Mouse (Mus musculus): ENCODE data around the gene Tfcp2l1. TPM values are rescaled to one million over a fixed set of nuclear protein-coding genes. Genes with fewer than 3 reads are reported as not detected.

The Tfcp2l1 gene
- 0.26 and 0.62 TPM in 2 replicates for polyA plus RNA-seq (2014; fragmentation: Nextera tagmentation; extraction: Ambion mirVana)

- no peaks in the 10 kb centered on the region for H3K36me3 ChIP-seq (ENCODE audit: control insufficient read depth, insufficient read depth, low read length)
- H3K4me3 ChIP-seq (replicated peaks; ENCODE audit: low read depth, low read length): peak within 1 kb of the TSS; percentile 53
- ATAC-seq (ENCODE audit: low FRiP score, low TSS enrichment) (peak; percentile 83), DNase-seq (peak; percentile 75)
- peak within 1 kb of the TSS; percentile 98 for H3K4me2 ChIP-seq (ENCODE audit: low read length)
- H3K4me1 ChIP-seq (ENCODE audit: control insufficient read depth, insufficient read depth, low read length): peaks cover 11% of the 10 kb centered on the region
- under 1% methylated on average over 48 of the region's 48 CpGs for WGBS
- peak within 1 kb of the TSS; percentile 48 for H3K9ac ChIP-seq (replicated peaks; ENCODE audit: low read length)
- H3K27me3 ChIP-seq (ENCODE audit: control insufficient read depth, insufficient read depth, low read length): peaks cover 11% of the 10 kb centered on the region; the same call in 1 of the 2 replicates
- no peak within 1 kb of the TSS for H3K27ac ChIP-seq (replicated peaks; ENCODE audit: low read depth, low read length)
- H3K9me3 ChIP-seq (ENCODE audit: control insufficient read depth, low read length): no peaks in the 10 kb centered on the region
Observed at GRCm38 (mm10) chr1:118627781-118628464, at the start of gene Tfcp2l1. Gene Tfcp2l1 (plus strand): TSS chr1:118627945.

DNA sequence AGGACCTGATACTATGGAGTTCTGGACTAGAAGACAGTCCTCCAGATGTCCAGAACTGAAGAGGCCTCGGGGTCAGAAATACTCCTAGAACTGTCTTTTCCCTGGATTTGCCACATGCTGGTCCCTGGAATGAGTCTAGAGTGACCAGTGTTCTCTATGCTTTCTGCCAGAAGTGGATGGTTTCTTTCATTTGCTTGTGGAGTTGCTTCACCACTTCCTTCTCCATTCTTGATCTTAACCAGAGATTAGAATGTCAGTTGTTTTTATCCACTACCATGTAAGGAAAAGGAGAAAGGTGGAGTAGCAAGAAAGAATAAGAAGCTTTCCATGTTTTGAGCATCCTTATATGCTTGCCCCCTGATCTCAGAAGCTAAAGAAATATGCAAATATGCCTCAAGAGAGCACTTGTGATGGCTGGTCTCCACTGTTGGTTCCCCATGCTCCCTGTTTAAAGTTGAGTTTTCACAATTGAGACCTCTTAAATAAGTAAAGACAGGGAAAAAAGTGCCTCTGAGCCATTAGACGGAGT, 47.5 kb upstream of the Tfcp2l1 start:
- H3K27ac ChIP-seq (replicated peaks; ENCODE audit: low read depth, low read length): no peak overlapping the region
- no peak overlapping the region for H3K4me3 ChIP-seq (replicated peaks; ENCODE audit: low read depth, low read length)
- no peak overlapping the region for H3K4me2 ChIP-seq (ENCODE audit: low read length)
- WGBS: 98% methylated on average over 2 of the region's 2 CpGs
- ATAC-seq (ENCODE audit: low FRiP score, low TSS enrichment): no peak
- H3K9me3 ChIP-seq (ENCODE audit: control insufficient read depth, low read length): no peaks in the 10 kb centered on the region
- H3K27me3 ChIP-seq (ENCODE audit: control insufficient read depth, insufficient read depth, low read length): no peaks in the 10 kb centered on the region
- H3K4me1 ChIP-seq (ENCODE audit: control insufficient read depth, insufficient read depth, low read length): no peaks in the 10 kb centered on the region
- no peak for DNase-seq
- H3K9ac ChIP-seq (replicated peaks; ENCODE audit: low read length): no peak overlapping the region
- H3K36me3 ChIP-seq (ENCODE audit: control insufficient read depth, insufficient read depth, low read length): peaks cover 62% of the 10 kb centered on the region

GRCm38 (mm10) chr1:118581179-118581578, 46.6 kb upstream of the Tfcp2l1 start:
- H3K27me3 ChIP-seq (ENCODE audit: control insufficient read depth, insufficient read depth, low read length): no peaks in the 10 kb centered on the region
- H3K27ac ChIP-seq (replicated peaks; ENCODE audit: low read depth, low read length): no peak overlapping the region
- H3K36me3 ChIP-seq (ENCODE audit: control insufficient read depth, insufficient read depth, low read length): peaks cover 52% of the 10 kb centered on the region
- no peaks in the 10 kb centered on the region for H3K4me1 ChIP-seq (ENCODE audit: control insufficient read depth, insufficient read depth, low read length)
- no peak overlapping the region for H3K4me2 ChIP-seq (ENCODE audit: low read length)
- 90% methylated on average over 8 of the region's 8 CpGs for WGBS
- no peaks in the 10 kb centered on the region for H3K9me3 ChIP-seq (ENCODE audit: control insufficient read depth, low read length)
- ATAC-seq (ENCODE audit: low FRiP score, low TSS enrichment) (no peak), DNase-seq (no peak)
- H3K4me3 ChIP-seq (replicated peaks; ENCODE audit: low read depth, low read length): no peak overlapping the region
- no peak overlapping the region for H3K9ac ChIP-seq (replicated peaks; ENCODE audit: low read length)

DNA sequence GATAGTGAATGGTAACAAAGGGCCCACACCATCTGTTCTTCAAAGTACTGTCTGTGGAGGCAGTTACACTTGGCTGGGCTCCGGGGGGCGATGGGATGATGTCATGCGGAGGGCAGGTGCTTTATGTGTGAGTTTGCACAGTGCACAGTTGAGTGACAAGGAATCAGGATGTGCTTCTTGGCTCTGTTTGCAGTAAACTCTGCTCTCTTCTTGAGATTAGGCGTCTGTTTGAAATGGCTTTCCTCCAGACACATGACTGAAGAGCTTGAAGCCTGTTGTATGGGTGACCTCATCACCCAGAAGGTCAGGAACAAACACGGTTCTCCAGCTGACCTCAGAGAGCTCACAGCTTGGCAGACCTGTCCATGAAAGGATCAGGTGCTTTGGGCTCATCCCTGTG, 38.0 kb upstream of the Tfcp2l1 start:
- Histone ChIP-seq H3K4me3 (replicated peaks; ENCODE audit: low read depth, low read length) (no peak overlapping the region), H3K27ac (replicated peaks; ENCODE audit: low read depth, low read length) (no peak overlapping the region), H3K27me3 (ENCODE audit: control insufficient read depth, insufficient read depth, low read length) (no peaks in the 10 kb centered on the region), H3K9me3 (ENCODE audit: control insufficient read depth, low read length) (no peaks in the 10 kb centered on the region), H3K9ac (replicated peaks; ENCODE audit: low read length) (no peak overlapping the region), H3K36me3 (ENCODE audit: control insufficient read depth, insufficient read depth, low read length) (peaks cover 51% of the 10 kb centered on the region), H3K4me1 (ENCODE audit: control insufficient read depth, insufficient read depth, low read length) (no peaks in the 10 kb centered on the region), H3K4me2 (ENCODE audit: low read length) (no peak overlapping the region)
- ATAC-seq (ENCODE audit: low FRiP score, low TSS enrichment): no peak
- no peak for DNase-seq
- 50% methylated on average over 5 of the region's 5 CpGs for WGBS

GRCm38 (mm10) chr1:118592933-118593332, 34.8 kb upstream of the Tfcp2l1 start:
- 96% methylated on average over 4 of the region's 4 CpGs for WGBS
- Histone ChIP-seq H3K36me3 (ENCODE audit: control insufficient read depth, insufficient read depth, low read length) (peaks cover 81% of the 10 kb centered on the region), H3K27ac (replicated peaks; ENCODE audit: low read depth, low read length) (no peak overlapping the region), H3K27me3 (ENCODE audit: control insufficient read depth, insufficient read depth, low read length) (no peaks in the 10 kb centered on the region), H3K9ac (replicated peaks; ENCODE audit: low read length) (no peak overlapping the region), H3K4me2 (ENCODE audit: low read length) (no peak overlapping the region), H3K9me3 (ENCODE audit: control insufficient read depth, low read length) (no peaks in the 10 kb centered on the region), H3K4me3 (replicated peaks; ENCODE audit: low read depth, low read length) (no peak overlapping the region), H3K4me1 (ENCODE audit: control insufficient read depth, insufficient read depth, low read length) (no peaks in the 10 kb centered on the region)
- DNase-seq: no peak
- ATAC-seq (ENCODE audit: low FRiP score, low TSS enrichment): no peak

DNA sequence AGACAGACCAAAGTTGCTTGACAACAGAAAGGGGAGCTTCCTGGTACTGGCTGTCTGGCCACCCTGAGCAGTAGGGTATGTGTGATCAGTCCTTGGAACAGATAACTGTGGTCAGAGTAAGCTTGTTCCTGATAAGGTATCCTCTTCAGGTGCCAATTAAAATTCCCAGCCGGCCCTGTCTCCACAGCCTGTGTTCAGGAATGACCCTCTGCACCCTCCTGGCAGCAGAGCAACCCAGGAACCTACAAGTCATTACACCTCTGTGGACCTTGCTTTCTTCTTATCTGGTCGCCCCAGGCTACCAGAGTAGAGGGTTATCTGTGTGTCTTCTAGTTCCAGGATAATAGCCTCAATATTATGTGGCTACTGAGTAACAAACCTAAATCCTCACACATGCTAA, 32.4 kb upstream of the Tfcp2l1 start:
- 90% methylated on average over 2 of the region's 2 CpGs for WGBS
- Histone ChIP-seq H3K27ac (replicated peaks; ENCODE audit: low read depth, low read length) (no peak overlapping the region), H3K9ac (replicated peaks; ENCODE audit: low read length) (no peak overlapping the region), H3K36me3 (ENCODE audit: control insufficient read depth, insufficient read depth, low read length) (peaks cover 92% of the 10 kb centered on the region), H3K4me1 (ENCODE audit: control insufficient read depth, insufficient read depth, low read length) (no peaks in the 10 kb centered on the region), H3K9me3 (ENCODE audit: control insufficient read depth, low read length) (no peaks in the 10 kb centered on the region), H3K27me3 (ENCODE audit: control insufficient read depth, insufficient read depth, low read length) (no peaks in the 10 kb centered on the region), H3K4me3 (replicated peaks; ENCODE audit: low read depth, low read length) (no peak overlapping the region), H3K4me2 (ENCODE audit: low read length) (no peak overlapping the region)
- DNase-seq (no peak), ATAC-seq (ENCODE audit: low FRiP score, low TSS enrichment) (no peak)

- Histone ChIP-seq H3K4me2 (ENCODE audit: low read length) (no peak overlapping the region), H3K4me3 (replicated peaks; ENCODE audit: low read depth, low read length) (no peak overlapping the region), H3K9me3 (ENCODE audit: control insufficient read depth, low read length) (no peaks in the 10 kb centered on the region), H3K36me3 (ENCODE audit: control insufficient read depth, insufficient read depth, low read length) (peaks cover 95% of the 10 kb centered on the region), H3K27ac (replicated peaks; ENCODE audit: low read depth, low read length) (no peak overlapping the region), H3K9ac (replicated peaks; ENCODE audit: low read length) (no peak overlapping the region), H3K4me1 (ENCODE audit: control insufficient read depth, insufficient read depth, low read length) (no peaks in the 10 kb centered on the region), H3K27me3 (ENCODE audit: control insufficient read depth, insufficient read depth, low read length) (no peaks in the 10 kb centered on the region)
- DNase-seq: no peak
- no peak for ATAC-seq (ENCODE audit: low FRiP score, low TSS enrichment)
- 96% methylated on average over 2 of the region's 2 CpGs for WGBS
Observed at GRCm38 (mm10) chr1:118597475-118598213, 30.1 kb upstream of the Tfcp2l1 start.

- WGBS: 90% methylated on average over 3 of the region's 3 CpGs
- no peak overlapping the region for H3K27ac ChIP-seq (replicated peaks; ENCODE audit: low read depth, low read length)
- no peaks in the 10 kb centered on the region for H3K27me3 ChIP-seq (ENCODE audit: control insufficient read depth, insufficient read depth, low read length)
- H3K36me3 ChIP-seq (ENCODE audit: control insufficient read depth, insufficient read depth, low read length): peaks cover 96% of the 10 kb centered on the region
- no peak overlapping the region for H3K4me3 ChIP-seq (replicated peaks; ENCODE audit: low read depth, low read length)
- no peak for ATAC-seq (ENCODE audit: low FRiP score, low TSS enrichment)
- no peaks in the 10 kb centered on the region for H3K4me1 ChIP-seq (ENCODE audit: control insufficient read depth, insufficient read depth, low read length)
- no peak overlapping the region for H3K9ac ChIP-seq (replicated peaks; ENCODE audit: low read length)
- H3K4me2 ChIP-seq (ENCODE audit: low read length): no peak overlapping the region
- H3K9me3 ChIP-seq (ENCODE audit: control insufficient read depth, low read length): no peaks in the 10 kb centered on the region
- DNase-seq: no peak
Observed at GRCm38 (mm10) chr1:118598339-118598738, 29.4 kb upstream of the Tfcp2l1 start.
